Mouse (Mus musculus) ovary, adult 18-20 months (tissue): ENCODE measurements around the gene Parp8.

Experiments
- DNase-seq: peaks from one replicate; pipeline ENCODE4 v3.0.0; 2022; ENCODE audit warnings: low spot score, mixed read lengths

The Parp8 gene

GRCm38 (mm10) chr13:117018676-117019075 is 6.7 kb downstream of the Parp8 start:
- no peak for DNase-seq

GRCm38 (mm10) chr13:117013516-117013915 is 11.8 kb downstream of the Parp8 start:
- no peak for DNase-seq

DNA sequence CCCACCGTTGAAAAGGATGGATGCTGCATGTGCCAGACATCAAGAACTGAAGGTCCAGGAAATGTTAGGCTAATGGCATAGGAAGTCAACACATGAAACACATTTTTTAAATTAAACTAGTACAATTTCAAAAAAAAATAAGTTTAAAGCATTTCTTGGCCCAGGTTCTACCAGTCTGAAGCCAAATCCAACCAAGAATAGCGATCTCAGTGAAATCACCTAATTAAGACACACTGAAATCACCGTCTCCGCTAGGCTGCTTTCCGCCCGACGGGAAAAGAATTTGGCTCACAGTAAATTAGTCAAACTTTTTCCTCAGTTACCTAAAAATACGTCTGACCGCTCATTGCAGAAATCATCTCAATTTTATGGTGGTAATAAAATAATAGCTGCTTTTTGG is 13.3 kb downstream of the Parp8 start:
- no peak for DNase-seq

DNA sequence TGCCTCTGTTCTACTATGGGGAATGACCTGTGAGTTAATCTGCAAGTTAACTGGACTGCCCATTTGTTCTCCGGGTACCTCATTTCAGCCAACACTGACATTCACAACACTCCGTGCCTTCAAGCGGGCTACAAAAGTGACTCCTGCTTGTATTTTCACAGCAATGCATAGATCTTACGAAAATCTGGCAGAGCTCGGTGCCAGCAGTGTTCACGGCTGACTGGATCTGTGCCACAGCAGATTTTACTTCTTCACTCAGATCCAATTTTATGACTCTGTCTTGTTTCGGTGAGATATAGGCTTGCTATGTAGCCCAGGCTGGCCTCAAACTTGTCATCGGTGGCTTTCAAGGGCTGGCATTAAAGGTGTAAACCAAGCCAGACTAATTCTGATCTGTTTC is 15.2 kb downstream of the Parp8 start:
- no peak for DNase-seq

DNA sequence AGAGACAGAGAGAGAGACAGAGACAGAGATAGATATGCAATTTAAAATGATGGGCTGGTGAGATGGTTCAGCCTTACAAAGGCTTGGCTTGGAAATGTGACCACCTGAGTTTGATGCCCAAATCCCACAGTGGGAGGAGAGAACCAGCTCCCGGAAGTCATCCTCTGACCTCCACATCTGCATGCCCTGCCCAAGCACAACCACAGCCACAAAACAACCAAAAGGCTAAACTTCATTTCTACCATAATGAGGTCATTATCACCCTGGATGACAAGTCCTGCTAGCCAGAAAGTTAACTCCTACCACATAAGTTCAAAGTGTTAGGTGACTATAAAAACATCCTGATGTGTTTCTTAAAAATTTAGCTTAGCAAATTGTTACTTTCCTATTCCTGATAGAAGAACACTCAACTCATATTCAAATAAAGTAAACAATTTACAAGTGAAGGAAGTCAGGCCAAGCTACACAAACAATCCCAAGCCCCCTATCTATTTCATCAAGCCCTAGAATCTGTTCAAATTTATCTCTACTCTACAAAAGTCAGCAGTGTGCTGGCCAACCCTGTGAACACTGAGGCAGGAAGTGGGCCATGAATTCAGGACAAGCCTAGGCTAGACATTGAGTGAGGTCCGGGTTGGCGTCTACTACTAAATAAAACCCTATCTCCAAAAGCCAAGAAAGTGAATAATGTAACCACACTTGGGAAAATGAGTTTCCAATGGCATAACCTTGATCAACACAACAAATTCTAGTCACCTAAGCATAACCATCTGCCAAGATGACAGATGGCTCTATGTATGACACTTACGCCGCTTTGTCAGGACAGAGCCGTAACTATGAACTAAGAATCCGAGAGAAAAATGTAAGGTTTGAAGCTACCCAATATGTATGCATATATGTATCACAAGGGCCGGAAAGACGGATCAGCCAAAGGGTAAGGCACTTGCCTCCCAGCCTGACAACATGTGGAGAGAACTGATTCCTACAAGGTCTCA is 17.0 kb downstream of the Parp8 start:
- no peak for DNase-seq

DNA sequence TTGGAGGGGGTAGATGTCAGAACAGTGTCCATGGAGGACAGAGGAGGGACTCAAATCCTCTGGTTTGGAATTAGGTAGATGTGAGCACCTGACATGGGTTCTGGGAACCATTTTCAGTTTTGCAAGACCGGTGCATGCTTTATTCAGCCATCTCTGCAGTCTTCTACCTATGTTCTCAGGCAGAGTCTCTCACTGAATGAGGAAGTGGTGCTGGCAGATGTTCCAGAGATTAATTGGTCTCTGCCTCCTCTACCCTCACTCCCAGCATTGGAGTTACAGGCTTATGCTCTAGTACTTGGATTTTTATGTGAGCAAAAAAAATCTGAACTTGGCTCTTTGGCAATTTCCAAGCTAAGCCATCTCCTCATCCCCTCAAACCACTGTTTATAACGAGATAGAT is 17.8 kb downstream of the Parp8 start:
- no peak for DNase-seq

GRCm38 (mm10) chr13:117006638-117007037 is 18.7 kb downstream of the Parp8 start:
- no peak for DNase-seq

GRCm38 (mm10) chr13:117000493-117000892 is 24.8 kb downstream of the Parp8 start:
- no peak for DNase-seq

DNA sequence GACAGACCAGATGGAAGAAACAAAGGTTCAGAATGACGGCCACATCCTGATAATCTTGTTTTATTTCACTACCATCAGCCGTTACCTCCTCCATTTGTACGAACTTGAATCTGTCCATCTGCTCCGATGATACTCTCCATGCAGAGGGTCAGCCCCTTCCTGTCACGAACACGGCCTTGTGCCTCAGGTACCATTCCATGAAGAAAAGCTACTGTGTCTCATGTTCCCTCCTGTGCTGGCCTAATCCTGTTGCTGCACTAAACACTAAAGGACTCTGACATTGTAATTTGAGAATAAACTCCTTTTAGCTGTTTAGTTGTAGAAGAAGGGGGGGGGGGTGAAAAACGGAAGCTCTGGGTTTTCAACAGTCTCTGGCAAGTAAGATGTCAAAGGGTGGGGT is 33.8 kb downstream of the Parp8 start:
- no peak for DNase-seq

DNA sequence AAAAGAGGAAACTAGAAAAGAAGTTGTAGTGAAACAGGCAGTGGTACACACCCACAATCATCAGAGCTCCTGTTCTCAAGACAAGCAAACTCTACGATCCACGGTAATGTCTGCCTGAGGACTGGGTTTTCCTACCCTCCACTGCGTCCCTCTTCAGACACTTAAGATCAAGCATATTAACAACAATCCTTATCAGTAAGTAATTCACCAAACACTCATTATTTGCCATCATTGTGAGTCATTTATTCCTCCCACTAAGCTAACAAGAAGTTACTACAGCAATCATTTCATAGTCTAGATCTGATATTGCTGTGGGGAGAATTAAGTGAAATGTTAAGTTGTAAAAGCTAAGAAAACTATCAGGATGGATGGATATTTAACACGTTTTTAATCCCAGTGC is 35.0 kb downstream of the Parp8 start:
- DNase-seq, result no peak

DNA sequence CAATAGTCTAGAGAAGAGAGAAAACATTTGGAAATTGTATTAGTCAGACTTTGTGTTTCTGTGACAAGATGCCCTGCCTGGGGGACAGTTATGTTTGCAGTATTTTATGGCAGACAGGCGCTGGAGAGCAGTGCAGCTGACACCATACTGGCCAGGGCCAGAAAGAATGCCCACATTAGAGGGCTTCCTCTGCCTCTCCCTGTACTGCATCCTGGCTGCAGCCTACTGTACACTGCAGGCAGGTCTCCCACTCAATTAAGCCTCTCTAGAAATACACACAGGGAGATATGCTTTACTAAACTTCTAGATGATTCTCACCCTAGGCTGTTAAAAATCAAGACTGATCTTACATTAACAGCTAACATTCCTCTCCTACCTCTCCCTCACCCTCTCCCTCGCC is 36.6 kb downstream of the Parp8 start:
- no peak for DNase-seq

DNA sequence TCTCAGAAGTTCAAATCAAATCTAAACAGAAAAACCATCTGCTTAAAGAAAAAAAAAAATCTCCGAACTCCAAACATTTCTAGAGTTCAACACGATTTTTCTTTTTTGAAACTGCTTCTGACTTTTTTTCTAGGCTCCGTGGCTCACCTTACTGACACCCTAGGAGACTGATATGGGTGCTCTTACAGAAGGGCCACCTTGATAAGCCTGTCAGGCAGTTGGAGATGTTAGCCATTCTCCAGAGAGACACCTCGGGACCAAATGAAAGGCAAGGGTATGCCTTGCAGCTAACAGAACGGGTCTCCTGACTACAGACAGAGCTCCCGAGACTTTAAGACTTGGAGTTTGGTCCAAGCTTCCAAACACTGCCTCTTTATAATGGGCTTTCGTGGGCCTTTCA is 37.1 kb downstream of the Parp8 start:
- DNase-seq, result no peak

GRCm38 (mm10) chr13:116987284-116987683 is 38.1 kb downstream of the Parp8 start:
- no peak for DNase-seq

- DNase-seq, result no peak
These were observed 38.7 kb downstream of the Parp8 start for GRCm38 (mm10) chr13:116986658-116987057.

DNA sequence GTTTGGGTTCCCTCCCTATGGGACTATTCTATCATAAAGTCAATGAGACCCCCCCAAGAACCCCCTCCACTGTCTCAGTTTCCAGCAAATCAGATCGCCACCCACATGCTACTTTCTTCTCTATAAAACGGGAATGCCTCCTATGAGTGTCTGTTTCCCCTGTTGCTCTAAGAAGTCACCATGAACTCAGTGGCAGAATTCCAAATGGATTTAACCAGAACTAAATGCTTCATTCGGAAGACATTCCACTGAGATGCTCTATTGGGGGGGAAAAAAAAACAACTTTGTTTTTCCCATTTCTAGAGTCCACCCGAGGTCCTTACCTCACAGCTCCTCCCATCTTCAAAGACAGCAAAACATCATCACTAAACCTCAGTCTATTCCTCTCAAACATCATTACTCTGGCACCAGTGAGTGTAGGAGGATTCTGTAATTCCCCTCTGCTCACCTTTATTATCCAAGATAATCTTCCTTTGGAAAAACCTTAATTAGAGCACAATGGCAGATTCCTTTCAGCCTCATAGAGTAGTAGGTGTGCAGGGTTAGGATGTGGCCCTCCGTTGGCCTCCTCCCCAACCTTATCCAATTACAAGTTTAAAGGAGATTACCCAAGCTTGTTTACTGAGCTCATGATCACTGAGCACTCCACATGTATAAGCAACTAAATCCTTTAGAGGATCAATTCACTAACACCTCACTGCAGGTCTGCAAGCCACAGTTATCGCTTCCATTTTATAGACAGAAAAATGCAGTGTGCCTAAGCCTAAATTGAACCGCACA is 51.1 kb downstream of the Parp8 start:
- no peak for DNase-seq

- no peak for DNase-seq
These were observed 51.8 kb downstream of the Parp8 start for GRCm38 (mm10) chr13:116973491-116973890.

DNA sequence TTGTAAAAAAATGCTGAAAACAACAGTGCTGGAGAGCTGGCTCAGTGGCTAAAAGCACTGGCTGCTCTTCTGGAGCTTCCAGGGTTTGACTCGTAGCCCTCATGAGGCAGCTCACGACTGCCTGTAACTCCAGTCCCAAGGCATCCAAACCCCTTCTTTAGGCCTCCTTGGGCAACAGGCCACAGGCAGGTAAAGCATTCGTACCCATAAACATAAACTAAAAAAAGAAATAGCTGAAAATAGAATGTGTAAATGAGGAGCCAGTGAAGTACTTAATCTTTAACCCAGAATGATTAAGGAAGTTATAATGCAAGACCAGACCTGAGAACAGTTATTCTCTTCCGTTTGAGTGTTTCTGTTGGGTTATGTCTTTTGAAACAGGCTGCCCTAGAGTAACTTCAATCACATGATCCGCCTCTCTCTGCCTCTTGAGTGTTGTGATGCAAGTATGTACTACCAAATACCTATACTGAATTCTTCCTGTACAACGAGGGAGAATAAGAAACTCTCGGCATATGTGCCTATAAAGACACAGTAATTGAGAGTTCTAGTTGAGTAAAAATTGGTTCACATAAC is 53.2 kb downstream of the Parp8 start:
- no peak for DNase-seq

DNA sequence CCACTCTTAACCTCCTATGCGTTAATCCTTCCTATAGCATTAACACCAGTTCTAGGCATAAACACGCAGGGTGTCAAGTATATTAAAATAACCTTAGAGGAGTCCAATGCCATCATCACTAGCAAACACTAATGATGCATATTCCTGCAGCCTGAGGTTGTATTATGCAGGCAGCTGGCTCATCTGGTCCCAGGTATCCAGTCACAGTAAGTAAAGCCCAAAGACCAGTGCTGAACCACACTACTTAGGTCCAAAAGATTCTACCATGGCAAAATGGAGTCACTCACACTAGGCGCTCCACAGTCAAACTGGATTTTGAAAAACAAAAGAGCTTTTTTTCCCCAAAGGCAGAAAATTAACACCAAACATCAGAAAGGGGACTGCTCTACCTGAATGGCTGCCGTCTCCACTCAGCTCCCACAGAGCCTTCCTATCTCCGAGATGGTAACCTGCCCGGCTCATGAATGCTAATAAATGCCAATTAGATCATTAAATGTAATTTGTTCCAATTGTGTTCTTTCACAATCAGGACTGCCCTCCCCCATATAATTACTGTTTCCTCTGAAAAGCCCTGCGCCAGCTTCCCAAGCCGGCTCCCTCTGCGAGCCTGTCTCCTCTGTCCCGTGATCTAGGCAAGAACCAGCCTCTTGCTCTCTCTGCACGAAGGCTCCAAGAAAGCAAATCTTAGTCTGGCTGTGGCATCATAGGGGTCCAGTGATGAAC is 54.5 kb downstream of the Parp8 start:
- DNase-seq, result no peak

GRCm38 (mm10) chr13:116969650-116970049 is 55.7 kb downstream of the Parp8 start:
- DNase-seq, result no peak

DNA sequence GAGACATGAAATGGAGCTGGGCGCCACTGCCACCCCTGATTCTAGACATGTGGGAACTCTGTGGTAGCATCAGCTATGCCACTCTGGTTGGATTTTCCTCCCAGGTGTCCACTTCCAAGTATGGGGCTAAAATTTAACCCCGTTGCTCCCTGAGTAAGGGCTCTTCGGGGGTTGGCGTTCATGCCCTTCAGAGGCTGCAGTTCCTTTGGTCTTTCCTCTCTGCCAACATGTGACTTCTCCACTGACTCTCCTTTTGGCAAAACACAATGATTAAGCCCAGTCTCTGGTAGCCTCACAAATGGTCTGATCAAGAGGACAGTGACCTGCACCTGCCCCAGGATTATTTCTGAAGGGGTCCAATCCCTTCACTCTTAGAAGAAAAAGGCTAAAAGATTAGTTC is 56.4 kb downstream of the Parp8 start:
- DNase-seq, result no peak

DNA sequence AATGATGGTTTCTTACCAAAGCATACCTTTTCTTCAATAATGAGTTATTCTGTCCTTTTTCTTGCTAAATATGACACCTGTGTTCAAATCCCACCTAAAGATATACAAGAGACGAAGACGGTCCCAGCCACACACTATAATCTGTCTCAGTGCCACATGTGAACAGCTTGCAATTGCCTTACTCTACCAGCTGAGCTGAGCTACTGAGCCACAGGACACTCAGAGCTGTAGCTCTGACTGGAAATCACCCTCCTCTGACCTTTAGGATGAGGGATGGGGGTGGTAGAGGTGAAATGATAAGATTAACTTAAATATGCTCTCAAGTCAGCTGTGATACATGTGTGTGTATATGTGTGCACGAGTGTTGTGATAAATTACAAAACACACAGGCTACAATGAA is 57.9 kb downstream of the Parp8 start:
- no peak for DNase-seq
